Mouse (Mus musculus) ES-E14 (cell line): ENCODE results near the gene Itpr2. TPM values are rescaled to one million over a fixed set of nuclear protein-coding genes. Genes with fewer than 3 reads are reported as not detected.

ENCODE experiments used
- DNase-seq: peaks from one replicate; pipeline ENCODE4 v3.0.0-alpha.2; 2013; ENCODE audit warnings: low read depth, low spot score
- H3K27ac ChIP-seq: 2 replicates; pipeline ENCODE4 v1.5.1; 2012; ENCODE audit warnings: low read depth, mild to moderate bottlenecking, low read length, moderate library complexity, mixed read lengths; ENCODE audit not compliant: poor library complexity, insufficient read depth, severe bottlenecking
- H3K36me3 ChIP-seq: 2 replicates; pipeline ENCODE4 v1.6.1; 2012; ENCODE audit warnings: mild to moderate bottlenecking, low read length, moderate library complexity, mixed read lengths; ENCODE audit not compliant: control insufficient read depth, poor library complexity, insufficient read depth, severe bottlenecking
- H3K4me1 ChIP-seq, 2 experiments: fragments of 150-350 bp in 1 of 2; sonication (generic) in 1 of 2; 2 replicates each; pipeline ENCODE4 v1.6.1; 2012; ENCODE audit warnings: low read length in 2 of 2, mild to moderate bottlenecking in 1 of 2, mixed read lengths in 1 of 2; ENCODE audit not compliant: control insufficient read depth in 2 of 2, insufficient read depth in 2 of 2, poor library complexity in 1 of 2
- H3K4me3 ChIP-seq, 2 experiments: fragments of 150-350 bp in 1 of 2; sonication (generic) in 1 of 2; 2 replicates each; pipeline ENCODE4 v1.5.1; 2012; ENCODE audit warnings: low read length in 2 of 2, low read depth in 1 of 2, mild to moderate bottlenecking in 1 of 2, mixed read lengths in 1 of 2; ENCODE audit not compliant: insufficient read depth in 1 of 2, poor library complexity in 1 of 2, severe bottlenecking in 1 of 2
- H3K9ac ChIP-seq: 2 replicates; pipeline ENCODE4 v1.6.1; 2012; ENCODE audit warnings: low read depth, mild to moderate bottlenecking, low read length, mixed read lengths; ENCODE audit not compliant: poor library complexity, insufficient read depth, severe bottlenecking
- H3K9me3 ChIP-seq: fragments of 150-350 bp; sonication (generic); 2 replicates; pipeline ENCODE4 v1.6.1; 2012; ENCODE audit warnings: low read depth, mild to moderate bottlenecking, low read length; ENCODE audit not compliant: control insufficient read depth, insufficient read depth
- CHD2 ChIP-seq: IDR thresholded peaks from 2 replicates; pipeline ENCODE4 v1.6.1; 2014; ENCODE audit warnings: mild to moderate bottlenecking, low read depth, low read length, inconsistent platforms
- HCFC1 ChIP-seq: IDR thresholded peaks from 2 replicates; pipeline ENCODE4 v1.6.1; 2012; ENCODE audit warnings: low read length, inconsistent platforms, borderline replicate concordance; ENCODE audit not compliant: insufficient read depth
- MAFK ChIP-seq: IDR thresholded peaks from 2 replicates; pipeline ENCODE4 v1.6.1; 2014; ENCODE audit warnings: mild to moderate bottlenecking, low read depth, low read length, inconsistent platforms; ENCODE audit not compliant: insufficient read depth
- ZC3H11A ChIP-seq: IDR thresholded peaks from 2 replicates; pipeline ENCODE4 v1.6.1; 2012; ENCODE audit warnings: low read depth, mild to moderate bottlenecking, inconsistent platforms, low read length, borderline replicate concordance
- ZNF384 ChIP-seq: IDR thresholded peaks from 2 replicates; pipeline ENCODE4 v1.6.1; 2012; ENCODE audit warnings: low read depth, low read length, inconsistent platforms
- in situ Hi-C, 2 experiments: fragments of 600-800 bp; cut with MboI; formaldehyde crosslinking; loops; one replicate each; pipeline ENCODE4 v1.15.1; 2025; ENCODE audit warnings: low sequenced_read_pairs in 2 of 2, inconsistent platforms in 1 of 2; ENCODE audit not compliant: unreplicated experiment in 2 of 2
- total RNA-seq: library from RNA; depleted of rRNA; stranded (reverse); fragments of 300-350 nt; gene quantifications from 2 replicates; pipeline ENCODE4 v1.2.3, GENCODE M21; 2012

Itpr2 gene
- total RNA-seq, 1 experiment, result 1.5 TPM

DNA sequence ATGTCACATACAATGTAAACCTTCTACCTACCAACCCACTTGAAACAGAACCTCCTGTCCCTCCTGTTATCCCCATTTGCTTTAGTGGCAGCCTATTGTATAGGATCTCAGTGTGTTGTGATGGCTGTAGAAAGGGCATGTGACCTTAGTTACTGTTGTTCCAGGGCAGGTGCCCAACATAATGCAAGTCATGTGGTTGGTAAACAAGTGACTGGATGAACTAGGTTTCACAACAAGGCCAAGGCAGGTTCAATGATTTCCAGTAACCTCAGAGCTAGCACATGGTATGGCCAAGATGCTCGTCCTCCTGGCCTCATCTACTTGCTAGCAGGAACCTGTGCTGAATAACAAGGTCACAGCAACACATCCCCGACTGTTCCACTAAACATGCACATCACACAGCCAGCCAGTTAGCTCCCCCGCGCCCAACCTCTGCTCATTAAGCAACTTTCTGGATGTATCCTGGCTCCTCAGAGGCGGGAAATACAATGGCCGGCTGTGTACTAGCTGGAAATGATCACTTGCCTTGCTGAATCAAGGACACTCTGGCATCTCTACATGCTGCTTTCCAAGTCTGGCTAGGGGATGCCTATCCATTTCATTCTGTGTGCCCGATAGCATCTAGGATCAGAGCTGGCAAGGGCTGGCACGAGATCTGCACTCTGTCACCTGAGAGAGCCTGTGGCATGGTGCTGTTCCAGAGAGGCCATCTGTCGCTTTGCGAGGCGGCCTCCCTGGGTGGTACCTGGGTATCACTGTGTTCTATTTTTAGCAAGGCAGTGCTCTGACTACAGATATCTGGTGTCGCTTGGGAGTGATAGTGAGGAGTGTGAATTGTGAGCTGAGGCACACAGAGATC lies 375.0 kb downstream of the Itpr2 start:
- no peak for TF ChIP-seq CHD2
- Histone ChIP-seq H3K9ac (no peak overlapping the region), H3K36me3 (no peaks in the 10 kb centered on the region), H3K9me3 (no peaks in the 10 kb centered on the region), H3K4me3 (no peak overlapping the region), H3K27ac (no peak overlapping the region), H3K4me1 (no peaks in the 10 kb centered on the region)
- in situ Hi-C loops, result no loop called here
- no peak for DNase-seq

- H3K9ac ChIP-seq, result no peak overlapping the region
- in situ Hi-C loops, result no loop called here
- H3K27ac ChIP-seq, result no peak overlapping the region
- TF ChIP-seq ZC3H11A (no peak), ZNF384 (no peak), CHD2 (no peak), MAFK (no peak), HCFC1 (no peak)
- no peak for DNase-seq
- H3K4me3 ChIP-seq, result no peak overlapping the region
- H3K4me1 ChIP-seq, result no peaks in the 10 kb centered on the region
- no peaks in the 10 kb centered on the region for H3K36me3 ChIP-seq
- no peaks in the 10 kb centered on the region for H3K9me3 ChIP-seq
Measured at GRCm38 (mm10) chr6:146125621-146126020, 376.4 kb downstream of the Itpr2 start.

DNA sequence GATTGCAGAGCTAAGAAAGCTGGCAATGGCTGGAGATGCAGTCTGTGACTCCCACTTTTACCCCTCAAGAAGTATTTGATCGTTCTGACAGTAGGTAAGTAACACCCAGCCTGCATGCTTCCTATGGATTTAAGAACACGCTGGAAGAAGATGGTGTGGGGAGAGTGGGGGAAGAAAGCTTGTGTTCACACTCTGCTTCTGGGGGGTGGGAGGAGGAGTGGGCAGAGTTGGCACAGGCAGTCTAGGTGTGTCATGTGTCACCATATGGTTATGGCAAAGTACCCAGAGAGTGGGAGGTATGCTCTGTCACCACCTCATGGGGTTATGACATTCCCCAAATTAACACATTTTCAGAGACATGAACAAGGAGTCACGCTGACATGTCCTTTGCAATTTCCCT lies 377.5 kb downstream of the Itpr2 start:
- no peaks in the 10 kb centered on the region for H3K36me3 ChIP-seq
- in situ Hi-C loops, result no loop called here
- H3K4me3 ChIP-seq, result no peak overlapping the region
- H3K27ac ChIP-seq, result no peak overlapping the region
- no peak for DNase-seq
- H3K9ac ChIP-seq, result no peak overlapping the region
- TF ChIP-seq HCFC1 (no peak), MAFK (no peak), ZC3H11A (no peak), ZNF384 (no peak), CHD2 (no peak)
- H3K4me1 ChIP-seq, result no peaks in the 10 kb centered on the region
- no peaks in the 10 kb centered on the region for H3K9me3 ChIP-seq

GRCm38 (mm10) chr6:146123656-146124055 lies 378.4 kb downstream of the Itpr2 start:
- H3K27ac ChIP-seq, result no peak overlapping the region
- TF ChIP-seq MAFK (no peak), CHD2 (no peak), ZC3H11A (no peak), ZNF384 (no peak), HCFC1 (no peak)
- no peak overlapping the region for H3K9ac ChIP-seq
- H3K9me3 ChIP-seq, result no peaks in the 10 kb centered on the region
- H3K36me3 ChIP-seq, result no peaks in the 10 kb centered on the region
- no peaks in the 10 kb centered on the region for H3K4me1 ChIP-seq
- no peak overlapping the region for H3K4me3 ChIP-seq
- in situ Hi-C loops, result no loop called here
- no peak for DNase-seq

DNA sequence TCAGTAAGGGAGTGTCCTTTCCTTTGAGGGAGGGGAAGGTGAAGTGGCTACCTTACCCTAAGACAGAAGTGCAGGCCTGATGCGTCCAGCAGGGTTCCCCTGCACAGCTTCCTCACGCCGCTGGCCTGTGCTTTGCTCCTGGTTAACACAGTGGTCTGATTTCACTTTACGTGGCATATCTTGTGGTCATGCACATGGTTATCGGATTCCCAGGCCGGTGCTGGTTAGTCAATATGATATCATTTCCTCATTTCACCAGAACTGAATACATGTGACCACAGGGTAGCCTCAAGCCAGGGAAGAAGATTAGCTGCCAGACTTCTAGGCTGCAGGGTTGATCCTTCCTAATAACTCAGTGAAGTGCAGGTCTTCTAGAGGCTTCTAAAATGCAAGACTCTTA lies 381.9 kb downstream of the Itpr2 start:
- no peaks in the 10 kb centered on the region for H3K9me3 ChIP-seq
- in situ Hi-C loops, result no loop called here
- H3K4me1 ChIP-seq, result no peaks in the 10 kb centered on the region; a peak in 1 of 4 replicates
- H3K4me3 ChIP-seq, result no peak overlapping the region
- no peaks in the 10 kb centered on the region for H3K36me3 ChIP-seq
- TF ChIP-seq HCFC1 (no peak), ZC3H11A (no peak)
- H3K9ac ChIP-seq, result no peak overlapping the region
- H3K27ac ChIP-seq, result no peak overlapping the region
- no peak for DNase-seq
